Mouse (Mus musculus) heart, adult 18-20 months (tissue): ENCODE data around the gene Snrnp70. TPM values are rescaled to one million over a fixed set of nuclear protein-coding genes. Genes with fewer than 3 reads are reported as not detected.

Experiments used
- DNase-seq, 2 experiments: peaks; one replicate each; pipeline ENCODE4 v3.0.0; 2021 to 2022; ENCODE audit warnings: mixed read lengths in 1 of 2
- long read RNA-seq, 2 experiments: library from polyadenylated mRNA; stranded (forward); transcript quantifications; one replicate each; pipeline ENCODE4 v2.0.0; 2021
- total RNA-seq, 2 experiments: library from RNA; stranded (reverse); gene quantifications; 2 replicates each; pipeline ENCODE4 v1.2.3; 2021

The Snrnp70 gene
- 10 to 100 TPM; 81.1 to 85.7 TPM for total RNA-seq
- long read RNA-seq, experiment 1, transcript Snrnp70-201 (10 exons, 1,735 nt), result major isoform, 5 of 34 reads
- long read RNA-seq, experiment 1, partial matches to known transcripts, result 1 of 34 reads
- long read RNA-seq, experiment 1, other reads (novel, unspliced or antisense), result 28 of 34 reads
- long read RNA-seq, experiment 2, transcript Snrnp70-201 (10 exons, 1,735 nt), result major isoform, 5 of 26 reads
- long read RNA-seq, experiment 2, partial matches to known transcripts, result 0 of 26 reads
- long read RNA-seq, experiment 2, other reads (novel, unspliced or antisense), result 21 of 26 reads

GRCm38 (mm10) chr7:45395578-45396336, at the start of gene Snrnp70:
TSS of gene Snrnp70 (minus strand) at chr7:45395742.
- DNase-seq, result peak; percentile 100

- peak; percentile 48 to 52 for DNase-seq
These were observed 48.2 kb upstream of the Snrnp70 start for GRCm38 (mm10) chr7:45443526-45444420.

GRCm38 (mm10) chr7:45437521-45438276, 42.2 kb upstream of the Snrnp70 start, which contains the start of gene Ruvbl2:
TSS of gene Ruvbl2 (minus strand) at chr7:45438096.
- no peak for DNase-seq

GRCm38 (mm10) chr7:45437046-45437445, 41.5 kb upstream of the Snrnp70 start:
- no peak for DNase-seq

GRCm38 (mm10) chr7:45436444-45436843, 40.9 kb upstream of the Snrnp70 start:
- no peak for DNase-seq

GRCm38 (mm10) chr7:45435038-45435437, 39.5 kb upstream of the Snrnp70 start:
- DNase-seq, result no peak

GRCm38 (mm10) chr7:45434203-45435015, 38.9 kb upstream of the Snrnp70 start, which contains the start of gene Gys1:
TSS of gene Gys1 (plus strand) at chr7:45434844.
- peak; percentile 100 for DNase-seq

GRCm38 (mm10) chr7:45433835-45434202, 38.3 kb upstream of the Snrnp70 start:
- DNase-seq, result no peak

- DNase-seq, result no peak
These were observed 31.0 kb upstream of the Snrnp70 start for GRCm38 (mm10) chr7:45426556-45426955.

GRCm38 (mm10) chr7:45421194-45421593, 25.7 kb upstream of the Snrnp70 start:
- no peak for DNase-seq

GRCm38 (mm10) chr7:45420615-45420919, 25.0 kb upstream of the Snrnp70 start, which contains the start of gene Lhb:
TSS of gene Lhb (plus strand) at chr7:45420820.
- no peak for DNase-seq

- DNase-seq, result no peak
These were observed 24.5 kb upstream of the Snrnp70 start for GRCm38 (mm10) chr7:45419859-45420614.

GRCm38 (mm10) chr7:45417962-45418492, 22.5 kb upstream of the Snrnp70 start:
- DNase-seq, result no peak

- no peak for DNase-seq
These were observed 20.1 kb upstream of the Snrnp70 start for GRCm38 (mm10) chr7:45415636-45416035.

- DNase-seq, result no peak
These were observed 19.2 kb upstream of the Snrnp70 start for GRCm38 (mm10) chr7:45414740-45415224.

GRCm38 (mm10) chr7:45413864-45414739, 18.6 kb upstream of the Snrnp70 start:
- no peak for DNase-seq

GRCm38 (mm10) chr7:45413113-45413863, 17.7 kb upstream of the Snrnp70 start, which contains the start of gene Ntf5:
TSS of gene Ntf5 (plus strand) at chr7:45413695.
- DNase-seq, result no peak

- no peak for DNase-seq
These were observed 16.9 kb upstream of the Snrnp70 start for GRCm38 (mm10) chr7:45412421-45412820.
